Mouse (Mus musculus): ENCODE measurements at regions not wholly inside any gene's neighbourhood (a gene's known extent, or its start where the extent isn't known, plus 50 kb on each side); places are given as distances from the start of the nearest gene placed in this dataset.
"Not testable (repeated sequence)": the region's sequence is repeated elsewhere in the genome, so short reads cannot be mapped to it uniquely, and the experiment has no call there.

DNA sequence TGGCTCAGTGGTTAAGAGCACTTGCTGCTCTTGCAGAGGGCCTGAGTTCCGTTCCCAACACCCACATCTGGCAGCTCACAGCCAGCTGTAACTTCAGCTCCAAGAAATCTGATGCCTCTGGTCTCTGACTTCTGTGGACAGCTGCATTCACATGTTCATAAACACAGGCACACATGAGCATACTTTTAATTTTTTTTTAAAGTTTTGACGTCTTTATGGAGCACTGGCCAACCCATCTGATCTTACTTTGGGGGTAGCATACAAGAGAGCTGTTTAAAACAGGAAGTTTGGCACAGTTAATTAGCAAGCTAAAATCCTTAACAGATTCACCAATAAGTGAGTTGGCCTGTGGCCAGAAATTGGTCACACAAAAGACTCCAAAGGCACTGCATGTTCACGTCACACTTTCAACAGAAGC is 81.2 kb upstream of the Atl2 start:
- Histone ChIP-seq H3K4me1 (ENCODE audit: control insufficient read depth, insufficient read depth, low read depth, low read length) (peaks cover 13% of the 10 kb centered on the region), H3K4me3 (ENCODE audit: low read length) (no peak overlapping the region), H3K9ac (ENCODE audit: low read depth, low read length) (no peak overlapping the region), H3K9me3 (ENCODE audit: control insufficient read depth, low read length) (no peaks in the 10 kb centered on the region), H3K36me3 (ENCODE audit: control insufficient read depth, insufficient read depth, low read length) (no peaks in the 10 kb centered on the region), H3K27me3 (replicated peaks; ENCODE audit: control insufficient read depth, insufficient read depth, low read length) (no peaks in the 10 kb centered on the region), H3K27ac (ENCODE audit: low read depth, low read length) (no peak overlapping the region), H3K4me2 (ENCODE audit: low read length) (no peak overlapping the region)
- 66% methylated on average over 3 of the region's 3 CpGs for WGBS
- no peak for ATAC-seq

DNA sequence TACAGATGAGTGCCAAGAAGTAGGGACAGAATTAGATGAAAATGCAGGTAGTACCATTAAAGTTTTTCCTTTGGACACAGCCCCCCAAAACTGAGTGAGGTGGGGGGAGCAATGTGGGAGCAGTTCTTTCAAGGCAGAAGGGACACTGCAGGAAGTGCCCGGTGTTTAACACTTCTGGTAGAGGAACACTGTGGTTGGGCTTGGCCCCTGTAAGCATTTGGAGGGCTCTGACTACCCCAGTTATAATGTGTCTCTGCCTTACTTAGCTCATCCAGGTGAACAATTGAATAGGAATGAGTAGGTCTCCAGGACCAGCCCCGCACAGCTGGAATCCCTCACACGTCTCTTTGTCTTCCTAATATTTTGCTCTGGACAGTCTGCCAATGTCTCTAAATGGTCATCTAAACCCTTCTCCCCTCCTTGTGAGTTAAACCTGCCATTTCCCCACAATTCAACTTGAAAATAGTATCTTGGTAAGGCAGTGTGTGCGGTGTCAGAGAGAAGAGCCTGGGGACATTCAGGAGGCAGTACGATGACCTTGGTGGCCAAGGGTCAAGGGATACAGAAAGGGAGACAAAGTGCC is 80.7 kb upstream of the Atl2 start:
- H3K27ac ChIP-seq (ENCODE audit: low read depth, low read length), result peak overlapping the region; percentile 39; the same call in 1 of the 2 replicates
- no peak overlapping the region; the same call in 1 of the 2 replicates for H3K9ac ChIP-seq (ENCODE audit: low read depth, low read length)
- H3K9me3 ChIP-seq (ENCODE audit: control insufficient read depth, low read length), result no peaks in the 10 kb centered on the region
- no peaks in the 10 kb centered on the region for H3K27me3 ChIP-seq (replicated peaks; ENCODE audit: control insufficient read depth, insufficient read depth, low read length)
- 0 out of 2 replicates have a peak, but pooled peaks have one; percentile 11 for ATAC-seq
- peak overlapping the region; percentile 35 for H3K4me3 ChIP-seq (ENCODE audit: low read length)
- H3K4me2 ChIP-seq (ENCODE audit: low read length), result peak overlapping the region; percentile 67
- H3K4me1 ChIP-seq (ENCODE audit: control insufficient read depth, insufficient read depth, low read depth, low read length), result peaks cover 13% of the 10 kb centered on the region
- H3K36me3 ChIP-seq (ENCODE audit: control insufficient read depth, insufficient read depth, low read length), result no peaks in the 10 kb centered on the region
- 74% methylated on average over 5 of the region's 5 CpGs for WGBS

DNA sequence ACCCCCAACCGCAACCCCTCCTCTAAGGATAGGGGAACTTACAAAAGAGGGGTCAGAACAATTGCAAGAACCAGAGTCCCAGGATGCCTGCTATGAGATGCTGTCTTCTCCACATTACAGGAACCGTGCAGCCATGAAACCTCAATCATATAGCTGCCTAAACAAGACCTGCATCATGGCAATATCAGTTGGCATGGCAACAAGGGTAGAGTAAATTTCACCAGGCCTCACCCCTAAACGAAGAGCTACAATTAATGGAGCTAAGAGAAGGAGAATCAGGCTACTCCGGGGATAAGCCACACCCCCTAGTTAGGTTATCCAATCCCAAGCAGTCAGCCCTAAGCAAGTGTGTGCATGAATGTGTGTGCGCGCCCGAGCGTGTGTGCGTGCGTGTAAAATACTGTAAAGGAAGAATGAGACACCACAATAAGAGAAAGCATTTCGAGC is 80.1 kb upstream of the Atl2 start:
- ATAC-seq, result peak; percentile 91
- Histone ChIP-seq H3K4me3 (ENCODE audit: low read length) (peak overlapping the region; percentile 35), H3K27me3 (replicated peaks; ENCODE audit: control insufficient read depth, insufficient read depth, low read length) (no peaks in the 10 kb centered on the region), H3K36me3 (ENCODE audit: control insufficient read depth, insufficient read depth, low read length) (no peaks in the 10 kb centered on the region), H3K4me1 (ENCODE audit: control insufficient read depth, insufficient read depth, low read depth, low read length) (peaks cover 13% of the 10 kb centered on the region), H3K27ac (ENCODE audit: low read depth, low read length) (peak overlapping the region; percentile 39), H3K4me2 (ENCODE audit: low read length) (peak overlapping the region; percentile 67), H3K9me3 (ENCODE audit: control insufficient read depth, low read length) (no peaks in the 10 kb centered on the region), H3K9ac (ENCODE audit: low read depth, low read length) (peak overlapping the region; percentile 35)
- 16% methylated on average over 11 of the region's 11 CpGs for WGBS

DNA sequence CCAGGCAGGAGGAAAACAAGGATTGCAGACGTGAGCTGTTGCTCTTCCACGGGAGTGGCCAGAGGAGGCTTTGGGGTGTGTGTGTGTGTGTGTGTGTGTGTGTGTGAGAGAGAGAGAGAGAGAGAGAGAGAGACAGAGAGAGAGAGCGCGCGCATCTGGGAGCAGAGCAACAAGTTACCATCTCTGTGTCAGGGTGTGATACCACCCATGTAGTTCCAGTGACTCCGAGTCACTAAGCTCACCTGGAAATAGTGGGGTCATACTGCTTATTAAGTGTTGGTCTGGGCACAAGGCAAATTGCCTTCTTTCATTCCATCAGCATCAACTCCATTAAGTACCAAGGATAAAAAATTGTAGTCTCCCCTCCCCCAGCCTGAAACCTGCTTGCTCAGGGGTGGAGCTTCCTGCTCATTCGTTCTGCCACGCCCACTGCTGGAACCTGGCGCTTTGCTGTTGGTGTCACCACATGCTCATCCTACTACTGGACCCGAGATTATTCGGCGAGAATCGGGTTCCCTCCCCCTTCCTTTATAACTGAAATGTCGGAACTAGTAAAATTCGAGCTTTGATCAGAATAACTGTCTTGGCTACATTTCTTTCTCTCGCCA is 79.3 kb upstream of the Atl2 start:
- H3K36me3 ChIP-seq (ENCODE audit: control insufficient read depth, insufficient read depth, low read length); H3K9me3 ChIP-seq (ENCODE audit: control insufficient read depth, low read length); H3K9ac ChIP-seq (ENCODE audit: low read depth, low read length); H3K27ac ChIP-seq (ENCODE audit: low read depth, low read length); H3K27me3 ChIP-seq (replicated peaks; ENCODE audit: control insufficient read depth, insufficient read depth, low read length): not testable (repeated sequence)
- peaks cover 13% of the 10 kb centered on the region for H3K4me1 ChIP-seq (ENCODE audit: control insufficient read depth, insufficient read depth, low read depth, low read length)
- H3K4me2 ChIP-seq (ENCODE audit: low read length), result peak overlapping the region; percentile 67
- H3K4me3 ChIP-seq (ENCODE audit: low read length), result peak overlapping the region; percentile 35
- 18% methylated on average over 16 of the region's 16 CpGs for WGBS
- ATAC-seq, result peak; percentile 70

DNA sequence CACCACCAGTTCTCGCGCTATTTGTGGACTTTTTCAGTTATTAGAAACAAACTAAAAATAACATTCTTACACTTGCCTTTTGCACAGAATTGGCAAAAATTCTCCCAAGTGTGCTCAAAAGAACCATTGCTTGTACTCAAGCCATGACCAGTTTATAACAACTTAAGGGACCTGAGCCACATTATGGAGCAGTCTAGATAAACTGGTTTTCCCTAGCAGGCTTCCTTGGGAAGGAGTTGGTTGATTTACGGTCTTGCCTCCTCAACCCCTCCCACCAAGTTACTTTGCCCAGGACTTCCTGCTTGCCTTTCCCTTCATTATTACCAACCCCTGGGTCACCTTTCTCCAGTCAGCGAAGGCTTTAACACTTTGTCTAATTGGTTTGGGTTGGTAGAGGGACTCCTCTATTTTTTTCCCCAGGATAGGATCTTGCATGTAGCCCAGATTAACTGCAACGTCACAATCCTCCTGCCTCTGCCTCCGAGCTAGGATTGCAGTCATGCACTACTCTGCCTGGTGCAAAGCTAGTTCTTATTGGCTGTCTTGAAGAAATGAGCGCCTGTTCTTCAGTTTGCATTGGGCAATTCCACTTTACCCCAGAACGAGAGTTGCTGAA is 75.9 kb upstream of the Atl2 start:
- H3K36me3 ChIP-seq (ENCODE audit: control insufficient read depth, insufficient read depth, low read length), result no peaks in the 10 kb centered on the region
- H3K27me3 ChIP-seq (replicated peaks; ENCODE audit: control insufficient read depth, insufficient read depth, low read length), result no peaks in the 10 kb centered on the region

DNA sequence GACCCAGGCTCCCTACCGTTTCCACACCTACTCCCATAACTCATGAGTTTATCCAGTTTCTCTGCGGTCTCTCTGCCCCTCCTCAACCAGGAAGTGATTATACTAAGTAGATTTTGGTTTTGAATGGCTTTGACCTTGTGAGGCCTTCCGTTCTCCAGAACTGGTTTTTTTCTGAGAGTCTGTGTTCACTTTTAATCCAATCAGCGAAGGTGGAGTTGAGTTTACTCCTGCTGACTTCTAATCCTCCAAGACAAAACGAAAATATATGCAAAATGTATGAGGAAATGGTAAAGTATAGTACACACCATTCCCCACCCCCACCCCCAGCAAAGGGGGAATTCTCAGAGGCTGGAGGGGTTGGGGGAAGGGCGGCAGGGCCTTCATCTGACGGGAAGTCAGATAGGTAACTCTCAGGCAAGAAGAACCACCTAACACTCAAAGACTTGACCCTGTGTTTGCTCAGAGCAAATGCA is 73.6 kb upstream of the Atl2 start:
- H3K9ac ChIP-seq (ENCODE audit: low read depth, low read length), result no peak overlapping the region
- 42% methylated on average over 7 of the region's 7 CpGs for WGBS
- no peaks in the 10 kb centered on the region for H3K4me1 ChIP-seq (ENCODE audit: control insufficient read depth, insufficient read depth, low read depth, low read length)
- no peak overlapping the region for H3K4me3 ChIP-seq (ENCODE audit: low read length)
- ATAC-seq, result no peak
- no peaks in the 10 kb centered on the region for H3K27me3 ChIP-seq (replicated peaks; ENCODE audit: control insufficient read depth, insufficient read depth, low read length)
- no peak overlapping the region for H3K4me2 ChIP-seq (ENCODE audit: low read length)
- H3K9me3 ChIP-seq (ENCODE audit: control insufficient read depth, low read length), result no peaks in the 10 kb centered on the region
- H3K27ac ChIP-seq (ENCODE audit: low read depth, low read length), result no peak overlapping the region
- H3K36me3 ChIP-seq (ENCODE audit: control insufficient read depth, insufficient read depth, low read length), result no peaks in the 10 kb centered on the region

More for the DNA sequence above, 75.9 kb upstream of the Atl2 start:
- Histone ChIP-seq H3K27ac (ENCODE audit: low read depth, low read length) (no peak overlapping the region), H3K4me2 (ENCODE audit: low read length) (no peak overlapping the region), H3K9ac (ENCODE audit: low read depth, low read length) (no peak overlapping the region), H3K9me3 (ENCODE audit: control insufficient read depth, low read length) (no peaks in the 10 kb centered on the region), H3K4me1 (ENCODE audit: control insufficient read depth, insufficient read depth, low read depth, low read length) (peaks cover 13% of the 10 kb centered on the region), H3K4me3 (ENCODE audit: low read length) (no peak overlapping the region)
- 86% methylated on average over 8 of the region's 8 CpGs for WGBS
- ATAC-seq, result no peak

DNA sequence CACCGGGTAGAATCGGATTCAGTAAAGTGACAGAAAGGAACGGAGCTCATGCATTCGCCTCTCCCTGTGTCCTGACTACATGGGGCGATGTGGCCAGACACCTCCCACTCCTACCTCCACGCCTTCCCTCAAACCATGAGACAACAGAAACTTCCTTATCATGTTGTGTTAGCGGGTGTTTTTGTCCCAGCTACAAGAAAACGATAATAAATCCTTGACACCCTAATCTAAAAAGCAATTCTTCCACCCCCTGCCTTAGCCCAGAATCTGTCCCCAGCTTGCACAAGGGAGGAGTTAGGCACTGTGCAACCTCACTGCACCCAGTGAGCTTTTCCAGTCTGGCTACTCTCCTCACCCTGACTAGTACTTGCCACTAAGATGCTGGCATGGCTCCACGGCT is 72.9 kb upstream of the Atl2 start:
- H3K36me3 ChIP-seq (ENCODE audit: control insufficient read depth, insufficient read depth, low read length), result no peaks in the 10 kb centered on the region
- no peak overlapping the region for H3K27ac ChIP-seq (ENCODE audit: low read depth, low read length)
- no peak overlapping the region for H3K9ac ChIP-seq (ENCODE audit: low read depth, low read length)
- no peaks in the 10 kb centered on the region for H3K9me3 ChIP-seq (ENCODE audit: control insufficient read depth, low read length)
- no peak overlapping the region for H3K4me3 ChIP-seq (ENCODE audit: low read length)
- no peak for ATAC-seq
- 88% methylated on average over 9 of the region's 9 CpGs for WGBS
- H3K4me1 ChIP-seq (ENCODE audit: control insufficient read depth, insufficient read depth, low read depth, low read length), result no peaks in the 10 kb centered on the region
- H3K27me3 ChIP-seq (replicated peaks; ENCODE audit: control insufficient read depth, insufficient read depth, low read length), result no peaks in the 10 kb centered on the region
- no peak overlapping the region for H3K4me2 ChIP-seq (ENCODE audit: low read length)

DNA sequence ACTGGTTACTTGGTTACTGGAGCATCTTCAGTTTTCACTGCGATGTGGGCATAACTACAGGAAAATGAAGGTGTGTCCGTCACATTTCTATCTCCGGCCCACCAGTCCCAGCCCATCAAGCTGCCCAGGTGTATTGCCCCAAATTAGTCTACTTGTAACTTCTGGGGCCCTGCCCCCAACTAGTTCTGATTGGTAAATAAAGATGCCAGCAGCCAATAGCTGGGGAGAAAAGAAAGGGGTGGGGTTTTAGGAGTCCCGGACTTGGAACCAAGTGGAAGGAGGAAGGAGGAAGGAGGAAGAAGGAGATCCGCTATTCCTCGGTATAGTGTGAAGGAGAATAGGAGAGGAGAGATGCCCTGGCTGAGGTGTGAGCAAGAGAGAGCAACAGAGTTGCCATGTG is 71.1 kb upstream of the Atl2 start:
- 51% methylated on average over 6 of the region's 6 CpGs for WGBS
- Histone ChIP-seq H3K9me3 (ENCODE audit: control insufficient read depth, low read length) (no peaks in the 10 kb centered on the region), H3K36me3 (ENCODE audit: control insufficient read depth, insufficient read depth, low read length) (no peaks in the 10 kb centered on the region), H3K4me2 (ENCODE audit: low read length) (no peak overlapping the region), H3K4me1 (ENCODE audit: control insufficient read depth, insufficient read depth, low read depth, low read length) (no peaks in the 10 kb centered on the region), H3K27me3 (replicated peaks; ENCODE audit: control insufficient read depth, insufficient read depth, low read length) (no peaks in the 10 kb centered on the region), H3K27ac (ENCODE audit: low read depth, low read length) (no peak overlapping the region), H3K9ac (ENCODE audit: low read depth, low read length) (no peak overlapping the region), H3K4me3 (ENCODE audit: low read length) (no peak overlapping the region)
- ATAC-seq, result no peak

DNA sequence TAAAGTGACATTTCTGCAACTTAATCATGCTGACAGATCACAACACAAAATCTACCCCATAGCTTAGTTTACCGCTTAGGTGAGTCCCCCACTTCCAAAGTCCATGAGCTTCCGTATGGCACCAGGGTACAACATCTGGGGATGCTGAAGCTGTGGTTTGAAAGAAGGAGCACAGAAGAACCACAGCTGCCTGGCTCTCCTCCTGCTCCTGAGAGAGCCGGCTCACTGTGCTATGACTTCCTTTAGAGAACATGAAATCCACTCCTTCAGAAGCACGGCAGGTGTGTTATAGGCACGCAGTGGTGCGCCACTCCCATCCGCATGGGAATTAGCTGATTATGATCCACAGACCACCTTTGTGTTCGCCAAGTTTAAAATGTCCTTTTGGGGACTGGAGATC is 69.7 kb upstream of the Atl2 start:
- H3K9me3 ChIP-seq (ENCODE audit: control insufficient read depth, low read length), result no peaks in the 10 kb centered on the region
- H3K36me3 ChIP-seq (ENCODE audit: control insufficient read depth, insufficient read depth, low read length), result no peaks in the 10 kb centered on the region
- no peak for ATAC-seq
- no peak overlapping the region for H3K4me2 ChIP-seq (ENCODE audit: low read length)
- no peaks in the 10 kb centered on the region for H3K27me3 ChIP-seq (replicated peaks; ENCODE audit: control insufficient read depth, insufficient read depth, low read length)
- 91% methylated on average over 8 of the region's 8 CpGs for WGBS
- no peaks in the 10 kb centered on the region for H3K4me1 ChIP-seq (ENCODE audit: control insufficient read depth, insufficient read depth, low read depth, low read length)
- no peak overlapping the region for H3K9ac ChIP-seq (ENCODE audit: low read depth, low read length)
- no peak overlapping the region for H3K27ac ChIP-seq (ENCODE audit: low read depth, low read length)
- no peak overlapping the region for H3K4me3 ChIP-seq (ENCODE audit: low read length)

All from hindbrain, embryonic 16.5 days (tissue).